Mouse (Mus musculus) right cerebral cortex, postnatal 14 days (tissue): ENCODE data around the gene Ctnnbl1.

Experiments used
- DNase-seq: peaks from one replicate; pipeline ENCODE4 v3.0.0; 2022

The Ctnnbl1 gene

GRCm38 (mm10) chr2:157736854-157737850, at the start of gene Ctnnbl1:
Gene Ctnnbl1 (plus strand): TSS chr2:157737401.
- DNase-seq = peak; percentile 100

- no peak for DNase-seq
Observed at GRCm38 (mm10) chr2:157687506-157687905, 49.7 kb upstream of the Ctnnbl1 start.

- DNase-seq = no peak
Observed at GRCm38 (mm10) chr2:157691266-157692105, 45.7 kb upstream of the Ctnnbl1 start.

DNA sequence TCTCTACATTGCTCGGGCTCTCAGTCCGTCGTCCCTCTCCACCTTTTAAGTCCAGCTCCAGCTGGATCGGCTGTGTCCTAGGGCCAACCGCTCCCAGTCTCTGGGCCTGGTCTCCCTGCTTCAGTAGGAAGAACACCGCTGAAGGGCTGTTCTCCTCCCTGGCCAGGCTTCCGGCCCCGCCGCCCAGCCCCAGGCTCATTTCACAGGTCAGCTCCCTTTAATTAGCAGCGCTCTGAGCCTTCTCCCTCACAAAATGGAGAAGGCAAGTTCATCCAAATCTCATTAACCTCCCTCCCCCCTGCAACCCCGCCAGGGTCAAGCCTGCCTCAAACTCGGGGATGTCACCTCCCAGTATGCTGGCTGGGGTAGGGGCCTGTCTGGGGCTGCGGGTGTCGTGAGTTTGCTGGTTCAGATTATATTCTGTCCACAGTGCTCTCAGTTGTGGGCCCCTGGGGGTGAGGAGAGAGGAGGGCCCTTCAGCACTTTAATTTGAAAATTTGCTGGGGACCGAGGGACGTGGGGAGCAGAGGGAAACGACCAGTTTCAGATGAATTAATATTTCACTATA, 44.8 kb upstream of the Ctnnbl1 start:
- DNase-seq = no peak

GRCm38 (mm10) chr2:157693576-157693975, 43.6 kb upstream of the Ctnnbl1 start:
- no peak for DNase-seq

- peak; percentile 21 for DNase-seq
Observed at GRCm38 (mm10) chr2:157696297-157696731, 40.9 kb upstream of the Ctnnbl1 start.

GRCm38 (mm10) chr2:157703155-157703554, 34.0 kb upstream of the Ctnnbl1 start:
- no peak for DNase-seq

- DNase-seq = no peak
Observed at GRCm38 (mm10) chr2:157704991-157705776, 32.0 kb upstream of the Ctnnbl1 start.

- DNase-seq = no peak
Observed at GRCm38 (mm10) chr2:157705777-157706158, 31.4 kb upstream of the Ctnnbl1 start.

DNA sequence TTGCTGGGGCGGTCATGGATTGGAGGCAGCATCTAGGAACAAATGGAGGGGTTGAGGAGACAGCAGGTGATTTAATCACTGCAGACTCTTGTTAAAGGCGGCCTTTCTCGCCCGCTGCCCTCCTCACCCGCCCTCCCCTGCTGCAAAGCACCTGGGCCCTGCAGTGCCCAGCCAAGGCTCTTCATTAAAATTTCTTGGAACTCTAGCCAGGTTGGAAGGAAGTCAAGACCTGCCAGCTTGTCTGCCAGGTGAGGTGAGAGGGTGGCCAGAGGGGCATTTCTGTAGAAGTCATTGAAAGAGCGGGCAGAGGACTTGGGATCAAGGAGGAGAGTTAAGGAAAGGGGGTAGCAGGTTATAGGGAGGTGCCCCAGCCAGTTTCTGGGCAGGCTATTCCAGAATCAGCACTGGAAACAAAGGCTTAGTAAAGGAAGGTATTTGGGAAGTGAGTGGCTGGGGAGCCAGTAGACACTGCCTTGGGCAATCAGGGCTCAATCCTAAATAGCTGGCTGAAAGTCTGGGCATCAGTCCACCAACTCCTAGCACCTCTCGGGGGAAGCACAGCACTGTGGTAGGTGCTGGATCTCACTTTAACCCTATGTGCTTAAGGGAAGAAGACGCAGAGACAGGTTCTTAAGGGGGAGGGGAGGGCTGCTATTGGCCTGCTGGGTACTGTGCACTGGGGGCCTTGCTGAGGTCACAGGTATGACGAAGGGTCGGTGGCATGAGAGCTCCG, 29.8 kb upstream of the Ctnnbl1 start:
- DNase-seq = no peak

GRCm38 (mm10) chr2:157712677-157713076, 24.5 kb upstream of the Ctnnbl1 start:
- DNase-seq = no peak

DNA sequence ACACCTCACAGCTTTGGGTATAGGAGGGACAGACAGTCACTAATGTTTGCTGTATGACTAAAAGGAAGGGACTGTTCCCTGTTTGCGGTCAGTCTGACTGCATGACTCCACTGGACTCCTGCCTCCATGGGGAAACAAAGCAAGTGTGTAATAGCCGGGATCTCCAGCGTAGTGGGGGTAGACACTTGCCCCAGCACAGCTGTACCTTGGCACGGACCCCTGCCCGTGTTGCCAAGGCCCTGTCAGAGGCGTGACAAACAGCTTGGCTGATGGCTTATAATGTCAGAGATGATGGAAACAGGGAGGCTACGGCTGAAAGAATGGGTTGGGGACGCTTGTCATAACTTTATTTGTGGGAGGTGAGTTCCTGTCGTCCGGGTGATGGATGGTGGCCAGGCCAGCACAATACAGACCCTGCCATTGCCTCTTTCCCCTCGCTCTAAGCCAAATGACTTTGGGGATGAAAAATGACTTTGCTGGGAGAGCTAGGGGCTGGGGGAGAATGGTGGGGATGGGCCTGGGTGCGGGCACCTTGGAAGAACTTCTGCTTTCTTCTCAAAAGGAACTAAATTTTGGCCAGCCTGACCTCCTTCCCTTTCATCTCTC, 21.5 kb upstream of the Ctnnbl1 start:
- DNase-seq = no peak

DNA sequence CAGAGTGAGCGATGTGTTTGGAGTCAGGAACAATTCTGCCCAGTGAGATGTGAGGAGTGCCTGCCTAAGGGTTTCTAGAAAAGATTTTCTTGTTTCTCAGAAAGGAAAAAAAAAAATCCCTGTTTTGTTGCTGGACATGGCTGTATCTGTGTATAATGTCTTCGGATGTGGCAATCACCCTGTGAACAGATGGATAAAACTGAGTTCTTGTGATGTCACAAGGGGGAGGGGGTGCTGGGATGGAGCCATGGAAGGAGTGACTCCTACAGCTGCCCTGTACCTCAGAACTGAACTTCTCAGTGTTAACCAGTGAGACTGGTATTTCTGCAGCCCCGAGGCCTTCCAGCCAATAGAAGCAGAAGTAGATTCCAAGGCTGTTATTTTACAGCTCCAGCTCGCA, 18.8 kb upstream of the Ctnnbl1 start:
- DNase-seq = no peak

GRCm38 (mm10) chr2:157723883-157724573, 13.2 kb upstream of the Ctnnbl1 start:
- DNase-seq = no peak

DNA sequence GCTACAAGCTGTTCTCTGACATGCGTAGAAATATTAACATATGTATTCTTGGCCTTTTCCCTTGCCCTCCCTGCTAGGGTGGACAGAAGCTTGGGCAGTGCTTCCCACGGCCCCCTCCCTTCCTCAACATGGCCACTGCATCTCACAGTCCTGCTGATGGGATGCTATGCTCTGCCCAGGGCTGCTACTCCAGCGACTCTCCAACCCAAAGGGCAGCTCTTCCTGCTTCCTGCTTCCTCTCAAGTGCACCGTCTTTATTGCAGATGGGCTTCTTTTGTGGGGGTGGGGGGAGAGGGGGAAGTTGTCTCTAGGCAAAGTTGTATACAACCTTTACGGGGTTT, 12.7 kb upstream of the Ctnnbl1 start:
- DNase-seq = no peak

DNA sequence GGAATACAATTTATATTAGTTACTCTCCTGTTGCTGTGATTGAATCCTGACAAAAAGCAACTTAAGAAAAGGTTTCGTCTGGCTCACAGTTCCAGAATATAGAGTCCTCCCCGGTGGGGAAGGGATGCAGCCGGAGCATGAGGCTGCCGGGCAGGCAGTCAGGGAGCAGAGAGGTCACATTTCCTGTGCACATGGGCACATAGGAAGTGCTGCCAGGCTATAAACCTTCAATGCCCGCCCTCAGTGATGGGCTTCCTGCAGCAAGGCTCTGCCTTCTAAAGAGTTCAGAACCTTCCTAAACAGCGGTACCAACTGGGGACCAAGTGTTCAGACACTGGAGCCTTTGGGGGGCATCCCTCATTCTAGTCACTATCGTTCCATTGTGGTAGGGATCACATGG, 7.4 kb downstream of the Ctnnbl1 start:
- DNase-seq = no peak

GRCm38 (mm10) chr2:157745735-157746134, 8.5 kb downstream of the Ctnnbl1 start:
- no peak for DNase-seq

DNA sequence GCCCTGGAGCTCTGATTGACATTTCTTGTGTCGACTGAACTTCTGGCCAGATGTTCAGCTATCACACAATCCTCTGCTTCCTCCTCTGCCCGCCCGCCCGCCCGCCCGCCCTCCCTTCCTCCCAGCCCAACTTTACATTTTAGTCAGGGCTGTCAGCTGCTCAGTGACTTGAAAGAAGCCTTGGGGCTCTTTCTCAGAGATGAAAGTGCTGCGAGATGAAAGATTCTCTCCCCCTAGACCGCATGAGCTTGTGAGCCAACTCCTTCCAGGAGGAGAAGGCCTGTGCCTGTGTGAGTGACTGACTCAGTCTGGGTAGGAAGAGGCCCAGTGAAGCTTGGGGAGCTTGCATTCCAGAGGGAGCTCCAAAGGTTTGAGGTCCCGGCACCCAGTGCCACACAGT, 9.4 kb downstream of the Ctnnbl1 start:
- no peak for DNase-seq

GRCm38 (mm10) chr2:157747989-157748388, 10.8 kb downstream of the Ctnnbl1 start:
- DNase-seq = no peak

DNA sequence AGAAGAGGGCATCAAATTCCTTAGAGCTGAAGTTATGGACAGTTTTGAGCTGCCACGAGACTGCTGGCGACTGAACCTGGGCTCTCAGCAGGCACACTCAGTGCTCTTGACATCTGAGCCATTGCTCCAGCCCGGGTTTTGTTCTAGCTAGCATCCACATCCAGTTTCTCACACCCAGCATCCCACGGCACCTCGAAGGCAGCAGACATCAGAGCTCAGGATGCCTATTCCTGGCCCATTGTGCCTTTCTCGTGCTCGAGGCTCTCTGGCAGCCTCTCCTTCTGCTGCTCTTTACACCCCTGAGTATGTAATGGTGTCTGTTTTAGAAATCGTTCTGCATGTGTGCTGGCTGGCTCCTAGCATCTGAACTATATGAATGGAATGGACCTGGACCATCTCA, 13.3 kb downstream of the Ctnnbl1 start:
- DNase-seq = no peak
